Mouse (Mus musculus) brain, embryonic 14.5 days (tissue): ENCODE results near the gene Hoxb3.

Experiments used
- CTCF ChIP-seq: fragments of 200-500 bp; IDR thresholded peaks from 2 replicates; pipeline ENCODE4 v1.5.1; 2012; ENCODE audit warnings: inconsistent platforms, mild to moderate bottlenecking, moderate library complexity, borderline replicate concordance; ENCODE audit not compliant: insufficient read depth, insufficient read length; ENCODE audit errors: extremely low read depth
- POLR2A ChIP-seq: fragments of 200-500 bp; IDR thresholded peaks from 2 replicates; pipeline ENCODE4 v1.6.1; 2012; ENCODE audit warnings: mild to moderate bottlenecking, inconsistent platforms, borderline replicate concordance; ENCODE audit not compliant: poor library complexity, insufficient read depth, insufficient read length, severe bottlenecking; ENCODE audit errors: extremely low read depth

DNA sequence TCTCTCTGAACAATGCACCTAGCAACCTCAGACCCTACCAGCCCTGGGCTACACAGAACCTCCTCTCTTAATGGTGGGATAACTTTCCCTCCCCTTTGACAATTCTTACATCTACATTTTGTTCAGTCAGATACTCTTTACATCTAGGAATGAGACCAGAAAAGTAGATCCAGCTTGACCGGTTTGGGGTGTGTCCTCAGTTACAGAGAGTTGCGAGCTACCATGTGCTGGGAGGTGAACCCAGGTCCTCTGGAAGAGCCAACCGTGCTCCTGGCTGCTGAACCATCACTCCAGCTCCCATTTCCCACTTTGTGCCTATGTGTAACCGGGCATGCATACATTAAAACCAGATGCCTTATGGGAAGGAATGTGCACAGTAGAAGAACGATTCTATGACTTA lies 60.3 kb downstream of the Hoxb3 start:
- no peak for TF ChIP-seq POLR2A
- no peak for TF ChIP-seq CTCF
